Mouse (Mus musculus): ENCODE results near the gene Faf1.
"Not testable (repeated sequence)": the region's sequence is repeated elsewhere in the genome, so short reads cannot be mapped to it uniquely, and the experiment has no call there.

Gene Faf1

DNA sequence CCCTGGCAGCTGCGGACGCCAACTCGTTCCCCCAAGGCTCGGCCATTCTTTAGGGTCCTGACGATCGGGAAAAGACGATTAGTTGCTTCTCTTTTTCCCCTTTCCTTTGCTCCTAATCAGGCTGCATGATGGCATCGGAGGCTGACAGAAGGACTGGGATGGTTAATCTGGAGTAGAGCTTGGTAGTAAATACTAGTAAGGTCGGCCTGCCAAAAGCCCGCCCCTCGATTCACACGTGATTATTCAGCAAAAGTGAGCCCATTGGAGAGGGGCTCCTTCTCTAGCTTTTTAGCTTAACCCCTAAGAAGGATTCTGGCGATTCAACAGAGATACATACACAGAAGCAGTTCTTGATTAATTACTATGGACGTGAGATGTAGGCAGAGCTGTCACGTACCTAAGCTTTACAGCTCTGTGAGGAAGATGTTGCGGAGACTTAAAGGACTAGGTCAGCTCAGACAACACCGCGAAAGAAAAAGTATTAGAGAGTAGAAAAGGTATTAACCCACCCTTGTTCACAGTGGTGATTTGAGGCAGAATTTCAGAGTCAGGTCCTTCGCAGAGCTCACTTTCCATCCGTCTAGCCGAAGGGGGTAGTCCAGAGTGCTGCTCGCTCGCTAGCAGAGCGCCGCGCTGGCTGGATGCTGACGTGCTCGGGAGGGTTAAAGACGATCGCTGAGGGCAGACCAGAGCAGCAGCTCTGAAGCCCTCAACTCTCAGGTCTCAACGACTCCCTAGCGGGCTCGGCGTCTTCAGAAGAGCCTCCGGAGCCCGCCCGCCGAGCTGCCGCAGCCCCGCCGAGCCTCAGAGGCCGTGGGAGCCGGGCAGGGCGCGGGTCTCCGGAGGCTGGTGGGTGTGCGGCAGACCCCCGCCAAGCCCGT lies 11.0 kb upstream of the Faf1 start:
- peak; percentile 80 for DNase-seq (ENCODE audit: low read depth, low spot score)

DNA sequence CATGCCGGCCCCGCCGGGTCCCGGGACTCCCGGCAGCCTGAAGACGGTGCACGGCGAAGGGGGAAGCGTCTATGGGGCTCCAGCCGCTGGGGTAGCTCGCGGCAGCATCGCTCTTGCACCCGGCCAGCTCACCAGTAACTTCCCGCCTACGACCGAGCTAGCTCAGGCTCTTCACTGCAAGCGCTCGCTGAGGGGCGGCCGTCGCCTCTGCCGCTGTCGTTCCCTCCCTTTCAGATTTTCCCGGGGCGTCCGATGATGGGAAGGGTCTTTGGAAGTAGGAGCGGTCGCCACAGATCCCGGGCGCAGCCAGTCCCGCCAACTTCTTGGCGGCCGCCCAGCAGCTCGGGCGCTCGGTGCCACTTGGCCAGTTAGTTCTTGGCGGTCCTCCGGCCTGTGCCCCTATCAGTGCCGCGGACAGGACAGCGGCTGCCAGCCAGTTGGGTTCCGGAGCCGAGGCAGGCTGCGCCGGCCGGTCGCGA lies 10.4 kb upstream of the Faf1 start:
- peak; percentile 79 for DNase-seq (ENCODE audit: low read depth, low spot score)

DNA sequence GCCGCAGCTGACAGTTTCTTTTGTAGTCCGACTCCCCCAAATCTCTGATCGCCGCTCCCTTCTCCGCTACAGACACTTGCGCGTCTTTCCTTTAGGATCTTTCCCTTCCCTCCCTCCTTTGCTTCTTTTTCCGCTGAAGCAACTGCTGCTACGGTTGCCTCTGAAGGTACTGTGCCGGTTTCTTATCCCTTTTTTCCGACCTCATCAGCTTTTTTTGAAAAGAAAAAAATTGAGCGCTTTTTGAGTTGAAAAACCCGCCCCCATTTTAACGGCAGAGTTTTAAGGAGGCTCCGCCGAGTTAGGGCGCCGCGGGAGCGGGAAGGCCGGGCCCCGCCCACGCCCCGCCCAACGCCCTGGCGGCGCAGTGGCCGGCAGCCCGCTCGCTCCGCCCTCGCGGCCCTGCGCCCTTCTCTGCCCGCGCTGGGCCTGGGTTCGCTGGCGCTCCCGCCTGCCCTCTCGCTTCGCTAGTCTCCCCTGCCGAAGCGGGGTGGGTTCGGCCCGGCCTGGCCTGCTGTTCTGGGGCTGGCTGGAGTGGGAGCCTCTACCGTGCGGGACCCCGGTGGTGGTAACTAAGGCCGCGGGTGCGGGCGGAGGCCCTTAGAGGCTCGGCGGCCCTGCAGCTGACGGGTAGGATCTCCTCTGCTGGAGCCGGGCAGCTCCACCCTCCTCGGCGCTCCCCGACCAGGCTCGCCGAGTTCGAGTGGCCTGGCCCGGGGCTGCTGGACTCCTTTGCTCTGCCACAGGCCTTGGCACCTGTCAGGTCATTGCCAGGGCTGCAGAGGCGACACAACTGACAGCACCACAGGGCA lies 9.7 kb upstream of the Faf1 start, which contains the start of gene Cdkn2c:
TSS of gene Cdkn2c (minus strand) at position 729 of the 809 bp plus-strand sequence.
- peak; percentile 85 for DNase-seq (ENCODE audit: low read depth, low spot score)

DNA sequence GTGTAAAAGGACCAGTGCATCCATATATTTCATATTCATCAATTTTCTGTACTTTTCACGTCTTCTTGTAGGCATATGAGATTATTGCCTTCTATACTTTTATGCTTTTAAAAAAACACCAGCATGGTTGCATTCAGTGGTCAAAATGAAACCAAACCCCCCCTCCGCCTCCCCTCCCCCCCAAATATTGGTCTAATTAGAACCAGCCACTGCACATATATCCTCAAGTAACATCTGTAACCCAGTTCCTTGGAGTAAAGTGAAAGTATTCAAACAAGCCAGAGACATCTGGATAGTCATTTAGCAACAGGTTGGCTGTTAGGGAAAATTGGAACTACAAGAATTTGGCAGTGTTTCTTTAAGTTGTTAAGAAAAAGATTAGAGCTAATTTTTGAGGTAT lies 8.9 kb upstream of the Faf1 start:
- no peak for DNase-seq (ENCODE audit: low read depth, low spot score)

DNA sequence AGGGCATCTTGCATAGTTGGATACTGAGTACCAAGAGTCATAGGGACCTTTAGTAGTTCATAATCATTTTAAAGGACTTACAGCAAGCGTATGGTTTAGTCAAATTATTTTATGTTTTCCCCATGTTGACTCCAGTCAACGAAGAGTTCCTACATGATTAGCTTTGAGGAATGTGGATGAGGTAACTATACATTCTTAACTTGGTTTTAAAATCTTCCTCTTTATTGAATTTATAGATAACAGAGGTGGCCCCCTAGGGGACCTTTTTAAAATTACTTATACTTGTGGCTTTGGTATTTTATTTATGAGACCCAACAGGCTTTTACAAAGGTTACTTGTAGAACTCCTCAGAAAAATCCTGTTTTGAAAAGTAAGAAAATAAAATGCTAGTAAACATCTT lies 6.2 kb upstream of the Faf1 start:
- no peak for DNase-seq (ENCODE audit: low read depth, low spot score)

DNA sequence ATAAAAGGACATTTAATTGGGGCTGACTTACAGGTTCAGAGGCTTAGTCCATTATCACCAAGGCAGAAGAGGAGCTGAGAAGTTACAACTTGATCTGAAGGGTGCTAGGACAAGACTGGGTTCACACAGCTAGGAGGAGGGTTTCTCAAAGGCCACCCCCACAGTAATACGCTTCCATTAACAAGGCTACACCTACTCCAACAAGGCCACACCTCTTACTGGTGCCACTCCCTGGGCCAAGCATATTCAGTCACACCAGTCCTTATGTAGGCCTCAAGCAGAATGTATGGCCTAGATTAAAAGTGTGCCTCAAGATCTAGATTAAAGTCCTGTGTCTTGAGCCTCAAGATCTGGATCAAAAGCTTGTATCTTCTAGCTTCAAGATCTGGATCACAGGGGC lies 4.4 kb upstream of the Faf1 start:
- DNase-seq (ENCODE audit: low read depth, low spot score) = peak; percentile 35

GRCm38 (mm10) chr4:109674097-109674496 lies 2.3 kb upstream of the Faf1 start:
- DNase-seq (ENCODE audit: low read depth, low spot score) = no peak

GRCm38 (mm10) chr4:109677221-109677620 lies 833 bp downstream of the Faf1 start:
- DNase-seq (ENCODE audit: low read depth, low spot score) = no peak

- DNase-seq (ENCODE audit: low read depth, low spot score) = peak; percentile 61
Observed at GRCm38 (mm10) chr4:109683561-109683960, 7.2 kb downstream of the Faf1 start.

DNA sequence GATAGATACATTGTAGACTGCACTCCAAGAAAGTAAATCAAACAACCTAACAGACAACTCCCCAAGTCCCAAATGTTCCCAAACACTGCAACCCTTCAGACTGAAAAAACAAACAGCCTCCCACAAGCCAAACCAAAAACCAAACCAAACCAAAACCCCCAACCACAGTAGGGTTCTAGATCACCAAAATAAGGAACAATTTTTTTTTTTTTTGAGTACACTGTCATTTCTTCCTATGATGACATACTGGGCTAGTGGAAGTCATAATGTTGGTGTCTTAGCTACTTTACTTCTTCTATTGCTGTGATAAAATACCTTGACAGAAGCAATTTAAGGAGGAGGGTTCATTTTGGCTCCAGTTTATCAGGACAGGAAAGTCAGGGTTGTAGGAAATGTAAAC lies 16.3 kb downstream of the Faf1 start:
- DNase-seq (ENCODE audit: low read depth, low spot score) = no peak

DNA sequence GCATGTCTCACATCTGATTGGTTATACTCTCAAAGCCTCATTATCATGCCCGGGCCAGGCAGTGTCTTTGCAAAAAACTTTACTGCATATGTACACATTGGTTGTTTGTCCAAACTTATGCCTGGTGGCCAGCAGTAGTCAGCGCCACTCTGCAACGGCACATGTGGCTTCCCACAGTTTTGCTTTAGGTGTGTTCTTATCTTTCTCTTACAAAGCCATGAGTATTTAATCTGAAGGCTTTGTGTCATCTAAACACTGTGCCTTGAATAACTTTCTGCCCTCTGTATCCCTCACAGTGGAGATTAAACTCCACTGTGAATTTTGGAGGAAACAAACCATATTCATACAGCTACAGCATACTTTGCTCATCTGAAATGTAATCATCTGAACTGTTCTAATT lies 24.3 kb downstream of the Faf1 start:
- not testable (repeated sequence) for DNase-seq (ENCODE audit: low read depth, low spot score)

DNA sequence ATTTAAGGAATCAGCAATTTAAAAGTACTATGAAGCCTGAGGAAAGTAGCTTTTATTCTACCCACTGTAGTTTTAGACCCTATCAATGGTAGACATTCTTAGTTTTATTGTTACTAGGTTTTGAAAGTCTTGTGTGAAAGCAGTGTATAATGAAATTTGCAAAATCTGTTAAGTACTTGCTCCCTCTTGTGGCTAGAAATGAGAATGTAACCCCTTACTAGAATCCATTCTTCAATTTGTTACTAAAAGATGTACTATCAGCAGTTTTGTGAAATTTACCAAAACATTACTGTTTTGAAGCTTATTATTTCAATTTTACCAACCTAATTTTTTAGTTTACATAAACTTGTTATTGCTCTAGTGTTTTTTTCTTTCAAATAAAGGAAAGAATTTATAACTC lies 27.2 kb downstream of the Faf1 start:
- peak; percentile 43 for DNase-seq (ENCODE audit: low read depth, low spot score)

DNA sequence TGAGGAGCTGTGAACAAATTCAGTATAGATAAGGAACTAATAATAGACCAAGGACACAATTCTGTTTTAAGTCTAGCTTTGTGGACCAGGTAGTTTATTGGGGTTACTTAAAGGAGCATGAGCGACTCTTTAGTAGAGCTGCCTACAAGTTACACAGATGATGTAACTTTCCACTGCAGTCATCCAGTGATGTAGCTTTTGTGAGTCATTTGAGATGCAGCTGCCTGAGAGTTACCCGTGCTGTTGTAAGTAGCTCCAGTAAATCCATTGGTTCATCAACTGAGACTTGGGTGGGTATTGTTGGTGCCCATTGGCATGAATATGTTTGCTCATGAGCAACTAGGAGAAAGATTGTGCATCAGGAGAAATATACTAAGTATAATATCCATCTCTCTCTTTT lies 29.0 kb downstream of the Faf1 start:
- no peak for DNase-seq (ENCODE audit: low read depth, low spot score)

DNA sequence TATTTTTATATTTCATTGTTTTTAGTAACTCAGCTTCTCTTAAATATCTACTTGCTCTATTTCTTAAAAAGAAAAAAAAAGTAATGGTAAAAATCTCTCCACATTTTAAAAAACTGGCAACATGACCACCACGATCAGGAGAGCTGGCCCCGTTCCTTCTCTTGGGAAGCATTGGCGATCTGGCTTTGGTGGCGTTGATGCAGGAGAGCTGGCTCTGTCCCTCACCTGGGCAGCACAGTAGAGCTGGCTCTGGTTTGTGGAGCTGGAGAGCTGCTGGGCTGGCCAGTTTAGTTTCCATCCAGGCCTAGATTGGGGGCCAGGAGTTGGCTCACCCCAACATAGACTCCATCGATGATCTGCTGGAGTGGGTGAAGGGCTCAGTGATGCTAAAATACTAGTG lies 42.9 kb downstream of the Faf1 start:
- no peak for DNase-seq (ENCODE audit: low read depth, low spot score)

DNA sequence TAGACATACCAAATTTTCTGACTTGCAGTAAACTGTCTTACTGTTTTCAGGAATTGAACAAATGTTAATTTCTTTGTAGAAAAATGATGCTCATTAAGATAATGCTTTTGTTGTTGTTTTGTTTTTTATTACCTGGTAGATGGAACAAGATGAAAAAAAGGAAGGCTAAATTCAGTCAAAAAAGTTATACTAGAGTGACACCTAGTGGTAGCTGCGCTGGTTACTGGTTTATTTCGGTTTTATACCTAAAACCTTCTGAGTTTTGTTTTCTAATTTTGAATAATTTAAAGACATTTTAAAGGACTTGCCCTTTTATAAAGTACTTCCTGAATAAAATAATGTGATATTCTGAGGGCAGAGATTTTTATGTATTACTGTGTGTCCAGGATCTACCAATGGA lies 52.9 kb downstream of the Faf1 start:
- DNase-seq (ENCODE audit: low read depth, low spot score) = peak; percentile 50

- DNase-seq (ENCODE audit: low read depth, low spot score) = no peak
Observed at GRCm38 (mm10) chr4:109735754-109736153, 59.4 kb downstream of the Faf1 start.

- DNase-seq (ENCODE audit: low read depth, low spot score) = no peak
Observed at GRCm38 (mm10) chr4:109743984-109744383, 67.6 kb downstream of the Faf1 start.

DNA sequence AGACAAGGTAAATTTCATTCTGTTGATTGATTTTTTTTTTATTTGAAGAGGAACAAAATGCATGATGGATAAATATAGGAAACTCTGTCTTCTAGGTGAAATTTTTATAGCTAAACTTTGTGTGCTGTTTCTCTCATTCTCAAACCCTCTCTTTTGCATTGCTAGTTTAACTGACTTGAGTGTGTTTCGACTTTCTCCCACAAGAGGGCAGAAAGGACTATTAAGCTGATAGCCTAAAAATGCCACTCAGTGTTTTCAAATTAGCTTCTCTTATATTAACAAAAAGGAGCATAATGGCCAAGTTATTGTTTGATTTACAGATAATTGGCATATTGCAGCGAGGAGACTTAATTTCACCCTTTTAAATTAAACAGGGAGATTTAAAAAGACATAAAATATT lies 82.6 kb downstream of the Faf1 start:
- DNase-seq (ENCODE audit: low read depth, low spot score) = peak; percentile 39

- DNase-seq (ENCODE audit: low read depth, low spot score) = no peak
Observed at GRCm38 (mm10) chr4:109759901-109760300, 83.5 kb downstream of the Faf1 start.

GRCm38 (mm10) chr4:109760501-109760900 lies 84.1 kb downstream of the Faf1 start:
- DNase-seq (ENCODE audit: low read depth, low spot score) = no peak

DNA sequence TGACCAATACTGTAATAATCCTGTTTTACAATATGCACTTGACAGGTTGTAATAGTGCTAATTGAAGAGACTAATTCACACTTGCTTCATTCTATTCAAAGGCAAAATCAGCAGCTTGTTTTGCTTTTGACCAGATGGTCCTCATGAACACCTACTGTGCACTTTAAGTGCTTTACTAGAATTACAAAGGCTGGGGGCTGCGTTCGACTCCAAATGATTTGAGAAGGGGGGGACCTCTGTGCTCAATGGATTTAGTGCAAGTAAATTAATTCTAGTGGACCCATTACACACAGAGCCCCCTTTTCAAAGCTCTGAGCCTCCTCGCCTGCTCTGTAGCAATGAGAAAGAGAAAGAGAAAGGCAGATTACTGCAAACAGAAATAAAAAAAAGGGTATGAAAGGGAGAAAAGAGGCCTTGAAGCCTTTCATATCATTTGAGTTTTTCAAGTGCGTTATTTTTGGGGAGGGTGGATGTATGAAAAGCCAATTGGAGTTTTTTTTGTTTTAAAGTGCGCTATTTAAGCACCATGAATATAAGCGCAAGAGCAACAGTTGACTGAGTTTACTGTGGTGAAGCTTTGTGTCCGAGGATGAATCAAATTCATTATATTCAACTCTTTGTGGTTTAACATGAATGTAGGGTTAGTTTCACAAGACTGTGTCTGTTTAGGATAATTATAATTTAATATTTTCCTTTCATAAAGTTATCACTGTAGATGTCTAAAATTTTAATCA lies 86.5 kb downstream of the Faf1 start:
- DNase-seq (ENCODE audit: low read depth, low spot score) = peak; percentile 35

DNA sequence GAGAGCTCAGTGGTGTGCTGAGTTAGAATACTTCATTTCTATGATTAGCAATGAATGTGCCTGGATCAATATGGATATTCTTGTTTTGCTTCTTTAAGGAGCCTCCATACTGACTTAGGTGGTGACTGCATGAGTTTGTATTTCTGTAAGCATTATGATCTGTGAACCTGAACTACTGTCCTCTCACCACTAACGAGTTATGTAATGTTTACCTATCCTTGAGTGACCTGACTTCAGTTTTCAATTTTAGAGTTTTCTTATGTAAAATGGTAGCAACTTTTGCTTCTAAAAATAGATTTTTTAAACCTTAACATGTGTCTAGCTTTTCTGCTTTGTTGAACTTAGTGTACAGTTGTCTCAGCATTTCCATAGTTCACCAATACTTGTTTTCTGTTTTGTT lies 92.7 kb downstream of the Faf1 start:
- DNase-seq (ENCODE audit: low read depth, low spot score) = no peak
